Mouse (Mus musculus) gastrocnemius, postnatal 36 days (tissue): Measurements from ENCODE around the gene Zfp524. TPM values are rescaled to one million over a fixed set of nuclear protein-coding genes. Genes with fewer than 3 reads are reported as not detected.

Experiments used
- total RNA-seq, 2 experiments: library from RNA; stranded (reverse); gene quantifications; 2 replicates each; pipeline ENCODE4 v1.2.3; 2021

The Zfp524 gene
- total RNA-seq, 2 experiments from 2014 or later = 6.9 TPM

Other genes starting within 250 kb of the Zfp524 start
- not detected for gene Fam71e2, start 243.1 kb upstream of the Zfp524 start, total RNA-seq
- not detected for gene Il11, start 231.6 kb upstream of the Zfp524 start, total RNA-seq
- not detected for gene Tmem190, start 231.5 kb upstream of the Zfp524 start, total RNA-seq
- gene Tmem238, start 224.8 kb upstream of the Zfp524 start, total RNA-seq = 1 to 10 TPM; 7.9 to 9.5 TPM
- 100 to 1,000 TPM; 431 to 514 TPM for gene Rpl28, start 221.5 kb upstream of the Zfp524 start, total RNA-seq
- 10 to 100 TPM; 70.3 to 83.7 TPM for gene Ube2s, start 201.8 kb upstream of the Zfp524 start, total RNA-seq
- not detected for gene Shisa7, start 169.7 kb upstream of the Zfp524 start, total RNA-seq
- 1 to 10 TPM; 3.6 to 3.8 TPM for gene Isoc2b, start 144.2 kb upstream of the Zfp524 start, total RNA-seq
- 10 to 100 TPM; 21.0 to 28.3 TPM for gene Isoc2a, start 137.3 kb upstream of the Zfp524 start, total RNA-seq
- gene Gm36210, start 107.9 kb upstream of the Zfp524 start, total RNA-seq = under 1 TPM; 0.20 TPM
- 1 to 10 TPM; 8.9 TPM for gene Zfp628, start 99.2 kb upstream of the Zfp524 start, total RNA-seq
- gene Nat14, start 92.4 kb upstream of the Zfp524 start, total RNA-seq = 1 to 10 TPM; 2.5 to 3.2 TPM
- 10 to 100 TPM in 1 of 2 experiments, 1 to 10 TPM in 1; 8.8 to 11.1 TPM for gene Ssc5d, start 88.6 kb upstream of the Zfp524 start, total RNA-seq
- 10 to 100 TPM; 30.5 to 35.8 TPM for gene Sbk2, start 50.0 kb upstream of the Zfp524 start, total RNA-seq
- gene Sbk3, start 43.2 kb upstream of the Zfp524 start, total RNA-seq = 1 to 10 TPM; 1.6 to 1.7 TPM
- 1 to 10 TPM; 7.8 to 9.5 TPM for gene Zfp579, start 18.3 kb upstream of the Zfp524 start, total RNA-seq
- gene Fiz1, start 282 bp downstream of the Zfp524 start, total RNA-seq = 10 to 100 TPM; 20.7 to 22.7 TPM
- gene Gm44973, start 1.1 kb downstream of the Zfp524 start, total RNA-seq = not detected
- 10 to 100 TPM; 11.0 to 13.0 TPM for gene Zfp865, start 6.0 kb downstream of the Zfp524 start, total RNA-seq
- gene Ccdc106, start 6.1 kb downstream of the Zfp524 start, total RNA-seq = under 1 TPM in 1 of 2 experiments, not detected in 1; 0.20 TPM
- under 1 TPM in 1 of 2 experiments, not detected in 1; 0.42 TPM for gene 4632433K11Rik, start 19.7 kb downstream of the Zfp524 start, total RNA-seq
- gene Zfp784, start 24.0 kb downstream of the Zfp524 start, total RNA-seq = 1 to 10 TPM; 2.2 to 3.9 TPM
- gene Zfp580, start 37.1 kb downstream of the Zfp524 start, total RNA-seq = 1 to 10 TPM; 2.9 to 3.3 TPM
- gene U2af2, start 47.7 kb downstream of the Zfp524 start, total RNA-seq = 10 to 100 TPM; 38.0 to 48.3 TPM
- gene Epn1, start 65.8 kb downstream of the Zfp524 start, total RNA-seq = 100 to 1,000 TPM; 149 to 152 TPM
- gene Rfpl4, start 102.5 kb downstream of the Zfp524 start, total RNA-seq = not detected
- gene Rasl2-9, start 111.5 kb downstream of the Zfp524 start, total RNA-seq = 1 to 10 TPM; 2.0 to 2.2 TPM
- gene Vmn1r55, start 135.3 kb downstream of the Zfp524 start, total RNA-seq = not detected
- gene Vmn1r56, start 182.3 kb downstream of the Zfp524 start, total RNA-seq = not detected
- gene Vmn1r57, start 204.1 kb downstream of the Zfp524 start, total RNA-seq = not detected